Mouse (Mus musculus): Measurements from ENCODE around the gene Specc1.

Specc1 gene

DNA sequence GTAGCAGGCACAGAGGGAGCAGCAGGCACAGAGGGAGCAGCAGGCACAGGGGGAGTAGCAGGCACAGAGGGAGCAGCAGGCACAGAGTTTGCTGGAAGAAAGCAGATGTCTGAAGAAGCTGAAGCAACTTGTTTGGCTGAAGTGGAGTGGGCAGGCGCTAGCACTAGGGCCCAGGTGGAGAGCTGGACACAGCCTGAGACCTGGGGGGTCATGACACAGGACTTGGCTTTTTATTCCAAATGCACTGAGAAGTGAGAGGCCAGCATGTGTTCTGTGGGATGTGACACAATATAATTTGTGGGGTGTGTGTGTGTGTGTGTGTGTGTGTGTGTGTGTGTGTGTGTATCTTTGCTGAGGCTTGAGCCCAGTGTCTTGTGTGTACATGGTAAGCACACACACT lies 64.3 kb downstream of the Specc1 start:
- TF ChIP-seq GATA4 (IDR thresholded peaks at IDR 0.05; ENCODE audit: insufficient replicate concordance, low read length): no peak

DNA sequence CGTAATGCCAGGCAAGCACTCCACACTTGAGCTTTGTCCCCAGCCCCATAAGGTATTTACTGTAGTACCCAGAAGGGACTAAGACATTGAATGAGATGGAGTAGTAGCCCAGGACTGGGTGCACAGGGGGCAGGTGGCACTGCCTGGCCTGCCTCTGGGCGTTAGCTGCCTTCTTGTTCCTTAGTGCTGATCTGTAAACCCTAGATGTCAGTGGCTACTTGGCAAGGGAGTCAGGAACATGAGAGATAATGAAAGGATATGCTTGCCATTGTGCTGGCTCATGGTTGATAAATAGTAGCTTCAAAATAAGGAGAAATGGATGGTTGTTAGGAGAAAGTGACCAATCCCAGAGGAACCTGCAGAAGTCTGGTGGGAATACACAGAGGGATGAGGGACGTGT lies 65.5 kb downstream of the Specc1 start:
- TF ChIP-seq GATA4 (IDR thresholded peaks at IDR 0.05; ENCODE audit: insufficient replicate concordance, low read length): no peak

DNA sequence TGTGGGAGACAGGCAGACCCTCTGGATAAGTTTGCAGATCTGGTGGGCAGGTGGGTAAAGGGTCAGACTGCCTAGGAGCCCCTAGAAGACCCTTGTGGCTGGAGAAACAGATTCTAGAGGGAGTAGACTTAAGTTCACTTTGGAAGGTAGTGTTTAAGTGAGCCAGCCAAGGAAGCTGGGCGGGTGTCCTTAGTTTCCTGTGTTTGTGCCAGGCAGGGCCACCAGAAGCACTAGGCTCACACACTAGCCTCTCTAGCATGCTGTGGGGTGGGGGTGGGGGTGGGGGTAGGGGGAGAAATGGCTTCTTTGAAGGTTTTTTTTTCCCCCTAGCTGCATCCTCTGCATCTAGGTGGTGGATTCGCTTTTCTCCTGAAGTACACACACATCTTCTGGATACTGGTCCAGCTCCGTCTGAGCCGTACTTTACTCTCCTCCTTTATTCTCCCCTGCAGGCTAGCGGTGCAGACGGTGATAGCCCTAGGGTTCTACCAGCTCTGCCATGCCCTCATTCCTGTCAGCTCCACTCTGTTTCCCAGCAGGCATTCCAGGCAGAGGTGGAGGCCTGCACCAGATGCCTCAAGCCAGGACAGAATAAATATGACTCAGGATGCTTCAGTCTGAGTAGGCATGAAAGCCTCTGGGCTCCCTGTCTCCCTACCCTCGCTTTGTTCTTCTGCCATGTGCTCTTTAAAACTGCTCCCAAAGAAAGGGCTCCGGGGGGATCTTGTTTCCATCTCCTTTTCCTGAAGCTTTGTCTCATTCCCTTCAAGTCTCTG lies 66.3 kb downstream of the Specc1 start:
- no peak for TF ChIP-seq GATA4 (IDR thresholded peaks at IDR 0.05; ENCODE audit: insufficient replicate concordance, low read length)

DNA sequence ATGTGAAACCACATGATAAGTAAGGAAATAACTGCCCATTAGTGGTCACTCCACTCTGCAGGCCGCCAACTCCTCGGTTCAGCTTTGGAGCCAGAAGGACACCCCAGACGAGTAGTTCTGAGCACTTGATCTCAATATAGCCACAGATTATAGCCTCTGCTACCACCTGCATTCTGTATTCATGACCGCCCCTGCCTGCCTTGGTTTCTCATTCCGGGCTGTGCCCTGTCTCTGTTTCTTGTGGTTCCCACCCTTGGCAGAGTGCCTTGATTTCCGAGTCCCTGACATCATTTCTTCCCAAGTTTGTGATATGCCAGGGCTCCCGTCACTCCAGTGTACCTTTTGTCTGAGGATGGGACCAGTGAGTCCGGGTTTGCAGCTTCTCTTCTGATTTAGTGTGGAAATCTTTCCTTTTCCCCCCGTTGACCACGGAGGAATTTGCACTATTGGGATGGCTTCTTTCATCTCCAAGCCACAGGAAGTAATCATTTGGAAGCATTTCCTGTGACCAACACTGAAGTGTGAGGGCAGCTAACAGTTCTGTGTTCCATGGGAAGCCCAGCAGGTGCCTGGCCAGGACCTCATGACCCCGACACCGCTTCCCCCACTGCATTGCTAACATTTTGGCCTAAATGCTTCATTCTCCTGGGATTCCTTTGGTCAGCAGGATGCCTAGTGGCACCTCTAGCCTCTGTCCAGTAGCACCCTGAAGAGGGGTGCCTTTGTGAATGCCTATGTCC lies 67.1 kb downstream of the Specc1 start:
- TF ChIP-seq GATA4 (IDR thresholded peaks at IDR 0.05; ENCODE audit: insufficient replicate concordance, low read length): no peak

DNA sequence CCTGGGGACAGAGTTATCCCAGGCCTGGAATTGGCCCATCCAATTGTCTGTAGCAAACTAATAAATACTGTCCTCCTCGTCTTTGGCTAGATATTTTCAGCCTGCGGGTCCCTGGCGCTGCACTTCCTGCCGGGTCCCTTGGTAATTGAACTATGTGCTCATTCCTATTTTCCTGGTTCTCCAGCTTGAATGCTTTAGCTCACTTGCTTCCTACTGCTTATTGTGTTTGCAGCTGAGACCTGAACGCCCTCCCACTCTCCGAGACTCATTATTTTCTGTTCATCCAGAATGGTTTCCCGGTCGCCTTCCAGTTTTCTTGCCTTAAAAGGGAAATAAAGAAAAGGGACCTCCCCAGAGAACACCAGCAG lies 67.7 kb downstream of the Specc1 start:
- no peak for TF ChIP-seq GATA4 (IDR thresholded peaks at IDR 0.05; ENCODE audit: insufficient replicate concordance, low read length)

DNA sequence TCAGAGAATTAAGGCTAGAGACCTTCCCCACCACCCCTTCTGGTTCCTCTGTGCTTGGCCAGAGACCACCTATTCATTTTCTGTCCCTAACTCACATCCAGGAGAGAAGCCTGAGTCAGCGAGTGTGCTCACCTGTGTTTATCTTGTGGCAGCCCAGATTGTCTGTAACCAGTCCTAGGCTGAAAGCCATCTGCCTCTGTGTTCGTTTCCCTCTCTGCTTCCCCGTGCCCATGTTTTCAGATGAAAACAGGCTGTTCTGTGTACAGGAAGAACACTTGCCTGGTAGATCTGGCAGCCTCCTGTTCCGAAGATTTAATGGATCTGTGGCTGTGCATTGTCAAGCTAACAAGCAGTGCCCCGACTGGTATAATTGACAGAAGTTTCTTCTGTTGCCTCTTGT lies 68.4 kb downstream of the Specc1 start:
- no peak for TF ChIP-seq GATA4 (IDR thresholded peaks at IDR 0.05; ENCODE audit: insufficient replicate concordance, low read length)

DNA sequence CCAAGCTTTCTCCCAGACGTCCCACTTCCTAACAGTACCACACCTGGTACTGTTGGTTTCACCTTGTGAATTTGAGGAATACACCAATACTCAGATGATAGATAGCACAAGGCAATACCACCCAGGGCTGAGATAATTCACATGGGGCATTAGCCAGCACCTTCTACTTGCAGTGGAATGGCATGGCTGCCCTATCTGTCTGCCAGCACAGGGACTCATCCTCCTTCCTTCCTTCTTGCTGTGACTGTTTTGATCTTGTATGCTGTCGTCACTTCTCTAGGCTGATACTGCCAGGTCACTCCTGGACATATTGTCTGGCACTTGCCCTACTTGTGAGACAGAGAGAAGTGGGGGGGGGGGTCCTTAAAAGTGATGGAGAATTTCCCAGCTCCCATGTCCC lies 69.2 kb downstream of the Specc1 start:
- no peak for TF ChIP-seq GATA4 (IDR thresholded peaks at IDR 0.05; ENCODE audit: insufficient replicate concordance, low read length)

DNA sequence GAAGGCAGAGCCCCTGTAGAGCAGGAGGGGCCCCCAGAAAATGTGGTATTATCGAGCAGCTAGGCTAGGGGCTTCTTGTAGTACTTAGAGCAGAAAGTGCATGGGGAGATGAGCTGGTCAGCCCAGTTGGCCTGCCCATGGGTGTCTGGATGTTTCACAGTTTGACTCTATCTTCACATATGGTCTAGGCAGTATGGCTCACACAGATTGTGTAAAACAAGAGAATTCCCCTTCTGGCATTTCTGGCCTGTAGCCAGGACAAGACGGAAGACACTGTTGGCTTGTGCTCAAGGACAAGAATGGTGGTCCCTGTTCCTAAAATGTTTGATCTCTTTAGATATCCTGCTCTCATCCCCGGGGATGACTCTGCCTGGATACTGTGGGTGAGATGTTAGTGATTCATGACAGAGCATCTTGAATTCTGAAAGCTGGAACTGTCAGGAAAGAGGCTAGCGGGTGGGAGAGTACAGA lies 69.8 kb downstream of the Specc1 start:
- no peak for TF ChIP-seq GATA4 (IDR thresholded peaks at IDR 0.05; ENCODE audit: insufficient replicate concordance, low read length)

DNA sequence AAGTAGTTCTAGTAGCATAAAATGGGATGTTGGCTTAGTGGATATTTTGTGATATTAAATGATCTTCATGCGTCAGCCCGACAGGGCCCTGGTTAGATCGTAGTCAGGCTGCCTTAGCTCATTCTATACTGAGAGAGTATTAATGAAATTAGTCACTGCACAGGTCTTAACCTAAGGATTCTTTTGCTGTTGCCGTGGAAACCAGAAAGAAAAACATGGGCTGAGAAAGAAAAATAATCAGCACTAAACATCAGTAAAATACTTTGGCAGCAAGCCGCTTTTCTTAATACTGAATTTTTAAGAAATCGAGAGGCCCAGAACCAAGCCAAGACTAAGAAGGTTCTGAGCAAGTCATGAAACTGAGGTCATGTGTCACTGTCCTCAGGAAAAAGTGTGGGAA lies 70.7 kb downstream of the Specc1 start:
- no peak for TF ChIP-seq GATA4 (IDR thresholded peaks at IDR 0.05; ENCODE audit: insufficient replicate concordance, low read length)

DNA sequence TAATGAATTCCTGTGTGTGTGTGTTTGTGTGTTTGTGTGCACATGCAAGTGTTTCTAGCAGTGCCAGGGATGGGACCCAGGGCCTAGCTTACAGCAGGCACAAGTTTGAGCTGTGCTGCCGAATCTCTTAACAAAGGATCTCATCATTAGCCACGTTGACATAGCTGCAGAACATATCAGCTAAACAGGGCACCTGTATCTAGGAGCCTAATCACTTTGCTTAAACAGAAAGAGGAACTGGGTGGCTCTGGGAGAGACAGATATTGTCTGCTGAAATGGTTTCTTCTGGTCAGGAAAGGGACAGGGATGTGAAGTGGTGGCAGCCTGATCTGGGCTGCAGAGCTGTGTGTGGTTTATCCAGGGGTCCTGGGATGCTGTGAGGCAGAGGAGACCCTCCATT lies 71.1 kb downstream of the Specc1 start:
- no peak for TF ChIP-seq GATA4 (IDR thresholded peaks at IDR 0.05; ENCODE audit: insufficient replicate concordance, low read length)

DNA sequence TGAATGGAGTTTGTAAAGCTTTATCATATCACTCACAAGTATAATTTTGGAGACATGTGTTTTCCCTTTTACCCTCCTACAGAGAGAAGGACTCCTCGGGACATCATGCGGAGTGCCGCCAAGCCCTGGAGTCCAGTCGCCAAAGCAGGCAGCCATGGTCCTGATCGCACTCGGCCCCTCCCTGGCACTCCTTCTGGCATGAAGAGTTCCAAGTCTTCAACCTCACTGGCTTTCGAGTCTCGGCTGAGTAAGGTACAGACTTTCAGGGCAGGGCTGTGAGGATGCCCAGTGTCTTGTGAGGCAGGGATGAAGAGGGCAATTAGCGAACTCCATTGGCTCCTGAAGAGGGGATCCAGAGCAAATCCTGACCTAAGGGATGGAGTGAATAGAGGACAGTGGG lies 72.6 kb downstream of the Specc1 start:
- no peak for TF ChIP-seq GATA4 (IDR thresholded peaks at IDR 0.05; ENCODE audit: insufficient replicate concordance, low read length)

DNA sequence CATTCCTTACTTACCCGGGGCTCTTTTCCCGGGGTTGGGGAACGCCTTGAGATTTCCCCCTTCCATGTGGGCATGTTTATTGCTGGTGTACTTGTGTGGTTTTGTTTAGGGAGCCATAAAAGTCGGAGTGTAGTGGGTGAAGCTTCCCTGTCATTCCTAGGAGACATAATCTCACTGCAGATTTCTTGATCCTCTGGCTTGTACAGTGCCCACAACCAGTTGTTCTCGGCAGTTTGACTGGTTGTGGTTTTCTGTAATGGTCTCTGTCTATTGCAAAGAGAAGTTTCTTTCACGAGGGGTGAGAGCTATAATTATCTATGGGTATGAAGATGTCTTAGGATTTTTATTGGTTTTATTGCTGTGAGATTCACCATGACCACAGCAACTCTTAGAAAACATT lies 78.0 kb downstream of the Specc1 start:
- no peak for TF ChIP-seq GATA4 (IDR thresholded peaks at IDR 0.05; ENCODE audit: insufficient replicate concordance, low read length)

DNA sequence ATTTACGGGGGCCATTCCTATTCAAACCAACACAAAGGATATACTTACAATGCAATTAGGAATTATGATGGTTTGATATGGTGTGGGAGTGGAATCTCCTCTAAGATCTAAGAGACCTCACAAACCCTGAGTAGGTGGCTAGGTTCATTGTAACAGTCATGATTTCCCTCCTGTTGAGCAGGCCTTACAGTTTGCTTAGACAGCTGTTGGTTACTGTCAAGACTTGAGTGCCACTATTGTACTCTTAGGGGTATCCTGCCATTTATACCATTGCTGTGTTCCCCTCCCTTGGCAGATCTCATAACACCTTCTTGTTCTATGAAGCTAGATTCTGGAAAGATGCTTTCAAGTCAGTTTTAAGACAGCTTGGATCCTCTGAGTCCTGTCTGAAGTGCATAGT lies 78.7 kb downstream of the Specc1 start:
- no peak for TF ChIP-seq GATA4 (IDR thresholded peaks at IDR 0.05; ENCODE audit: insufficient replicate concordance, low read length)

DNA sequence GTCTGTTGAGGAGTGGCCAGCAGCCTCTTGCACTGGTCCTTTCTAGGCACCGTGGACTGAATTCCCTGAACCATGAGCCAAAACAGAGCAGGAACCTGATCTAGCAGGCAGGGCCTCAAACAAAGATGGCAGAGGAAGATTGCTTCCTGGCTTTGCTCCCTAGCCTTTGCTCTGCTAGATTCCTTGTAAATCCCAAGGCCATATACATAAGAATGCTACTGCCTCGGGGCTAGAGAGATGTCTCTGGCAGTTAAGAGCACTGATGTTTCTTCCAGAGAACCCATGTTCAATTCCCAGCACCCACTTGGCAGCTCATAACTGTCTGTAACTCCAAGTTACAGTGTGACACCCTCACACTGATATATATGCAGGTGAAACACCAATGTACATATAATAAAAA lies 83.6 kb downstream of the Specc1 start:
- TF ChIP-seq GATA4 (IDR thresholded peaks at IDR 0.05; ENCODE audit: insufficient replicate concordance, low read length): no peak

DNA sequence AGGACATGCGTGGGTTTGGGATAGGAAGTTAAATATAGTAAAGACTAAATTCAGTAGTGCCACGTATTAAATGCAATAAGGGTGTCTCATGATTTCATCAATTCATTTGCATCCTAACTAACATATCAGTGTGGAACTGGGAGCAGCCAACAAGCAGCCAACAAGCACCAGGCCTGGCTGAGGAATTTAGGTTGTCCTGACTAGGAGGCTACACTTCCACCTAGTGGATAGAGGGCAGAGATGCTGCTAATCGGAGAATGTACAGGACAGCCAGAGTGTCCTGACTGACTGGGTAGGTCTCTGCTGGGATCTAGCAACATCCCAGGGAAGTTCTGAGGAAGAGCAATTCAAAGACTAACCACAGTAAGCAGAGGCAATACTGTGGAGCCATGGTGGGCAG lies 88.1 kb downstream of the Specc1 start:
- no peak for TF ChIP-seq GATA4 (IDR thresholded peaks at IDR 0.05; ENCODE audit: insufficient replicate concordance, low read length)

DNA sequence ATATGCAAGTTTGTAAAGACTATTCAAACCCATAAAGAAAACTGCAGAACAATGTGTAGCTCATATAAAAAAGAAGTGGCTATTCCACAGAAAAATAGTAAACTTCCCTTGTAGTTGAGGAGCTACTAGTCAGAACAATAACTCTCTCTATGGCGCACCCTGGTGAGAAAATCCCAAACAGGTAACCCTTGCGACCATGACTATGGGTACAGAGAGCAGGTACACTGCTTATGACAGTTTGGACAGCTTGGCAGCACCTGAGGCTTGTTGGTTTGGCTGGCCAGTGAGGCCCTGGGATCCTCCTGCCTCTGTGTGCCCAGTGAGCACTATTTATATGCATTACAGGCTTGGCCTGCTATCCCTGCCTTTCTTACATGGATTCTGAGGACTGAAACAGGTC lies 89.4 kb downstream of the Specc1 start:
- TF ChIP-seq GATA4 (IDR thresholded peaks at IDR 0.05; ENCODE audit: insufficient replicate concordance, low read length): no peak

All from liver, adult (tissue).